In genomic region chr16:56036501-56036900, GRCm38 (mm10) we compare ENCODE assay signal across 8 mouse cellular contexts. TPM values are rescaled to one million over a fixed set of nuclear protein-coding genes. Genes with fewer than 3 reads are reported as not detected.
DNase-seq lines count a peak whose midpoint lies in the region; ATAC-seq and TF ChIP-seq lines count a peak whose summit lies in the region.

No protein-coding gene starts in this region.

- 63% methylated on average over 6 of the region's 6 CpGs for WGBS in neural tube, embryonic 11.5 days
- 56% methylated on average over 6 of the region's 6 CpGs for WGBS in embryonic facial prominence, embryonic 14.5 days
- WGBS in limb, embryonic 12.5 days = 64% methylated on average over 6 of the region's 6 CpGs
- WGBS in stomach, postnatal 0 days = 47% methylated on average over 6 of the region's 6 CpGs

- H3K27me3 ChIP-seq in neural tube, embryonic 11.5 days (ENCODE audit: control insufficient read depth, insufficient read depth, low read length) = no peaks in the 10 kb centered on the region
- H3K27me3 ChIP-seq in embryonic facial prominence, embryonic 14.5 days (replicated peaks; ENCODE audit: control insufficient read depth, insufficient read depth, low read length) = no peaks in the 10 kb centered on the region
- no peaks in the 10 kb centered on the region for H3K27me3 ChIP-seq in limb, embryonic 12.5 days
- H3K27me3 ChIP-seq in stomach, postnatal 0 days (ENCODE audit: control insufficient read depth, insufficient read depth, low read length) = no peaks in the 10 kb centered on the region

- H3K4me2 ChIP-seq in neural tube, embryonic 11.5 days (ENCODE audit: low read depth) = peak overlapping the region; percentile 46
- peak overlapping the region; percentile 80 for H3K4me2 ChIP-seq in embryonic facial prominence, embryonic 14.5 days (ENCODE audit: low read depth, low read length)
- H3K4me2 ChIP-seq in limb, embryonic 12.5 days = peak overlapping the region; percentile 73
- peak overlapping the region; percentile 55 for H3K4me2 ChIP-seq in stomach, postnatal 0 days (replicated peaks; ENCODE audit: low read depth)

- peaks cover 4% of the 10 kb centered on the region for H3K4me1 ChIP-seq in neural tube, embryonic 11.5 days (ENCODE audit: control insufficient read depth, insufficient read depth, low read length)
- peaks cover 9% of the 10 kb centered on the region for H3K4me1 ChIP-seq in embryonic facial prominence, embryonic 14.5 days (ENCODE audit: control insufficient read depth, insufficient read depth, low read length)
- peaks cover 12% of the 10 kb centered on the region for H3K4me1 ChIP-seq in limb, embryonic 12.5 days (replicated peaks)
- H3K4me1 ChIP-seq in stomach, postnatal 0 days (replicated peaks; ENCODE audit: control insufficient read depth, insufficient read depth) = no peaks in the 10 kb centered on the region

- no peak for TF ChIP-seq CTCF in stomach, postnatal 0 days (IDR thresholded peaks at IDR 0.05; ENCODE audit: low read depth)

- peak overlapping the region; percentile 91 for H3K4me3 ChIP-seq in neural tube, embryonic 11.5 days (ENCODE audit: low read depth, low read length)
- peak overlapping the region; percentile 79 for H3K4me3 ChIP-seq in embryonic facial prominence, embryonic 14.5 days (ENCODE audit: low read depth, low read length)
- H3K4me3 ChIP-seq in limb, embryonic 12.5 days (replicated peaks) = peak overlapping the region; percentile 79
- peak overlapping the region; percentile 95 for H3K4me3 ChIP-seq in stomach, postnatal 0 days (ENCODE audit: low read depth, low read length)

- no peak for TF ChIP-seq EP300 in stomach, postnatal 0 days (optimal IDR thresholded peaks at IDR 0.05)

- H3K27ac ChIP-seq in neural tube, embryonic 11.5 days (ENCODE audit: low read depth, low read length) = no peak overlapping the region
- H3K27ac ChIP-seq in embryonic facial prominence, embryonic 14.5 days (replicated peaks; ENCODE audit: low read depth, low read length) = no peak overlapping the region
- H3K27ac ChIP-seq in limb, embryonic 12.5 days = no peak overlapping the region
- H3K27ac ChIP-seq in stomach, postnatal 0 days (replicated peaks) = no peak overlapping the region

- no peak for ATAC-seq in neural tube, embryonic 11.5 days (ENCODE audit: insufficient read depth, low FRiP score, low TSS enrichment)
- ATAC-seq in embryonic facial prominence, embryonic 14.5 days (ENCODE audit: low read depth) = no peak
- no peak for ATAC-seq in limb, embryonic 12.5 days (ENCODE audit: insufficient number of reproducible peaks, insufficient read depth, low FRiP score, low TSS enrichment, low read depth)
- no peak for ATAC-seq in stomach, postnatal 0 days (ENCODE audit: low FRiP score, low TSS enrichment)

- 0 out of 2 replicates have a peak, but pooled peaks cover 2% of the 10 kb centered on the region for H3K36me3 ChIP-seq in neural tube, embryonic 11.5 days (ENCODE audit: control insufficient read depth, insufficient read depth, low read length)
- H3K36me3 ChIP-seq in embryonic facial prominence, embryonic 14.5 days (ENCODE audit: control insufficient read depth, insufficient read depth, low read length) = peaks cover 30% of the 10 kb centered on the region
- peaks cover 39% of the 10 kb centered on the region for H3K36me3 ChIP-seq in limb, embryonic 12.5 days
- no peaks in the 10 kb centered on the region; the same call in 1 of the 2 replicates for H3K36me3 ChIP-seq in stomach, postnatal 0 days (ENCODE audit: control insufficient read depth, insufficient read depth, low read length)

- no peak for DNase-seq in neural tube, embryonic 11.5 days (ENCODE audit: low spot score)
- DNase-seq in neural tube, embryonic 10.5 days (ENCODE audit: extremely low spot score, low spot score) = no peak
- no peak for DNase-seq in embryonic facial prominence, embryonic 14.5 days (ENCODE audit: low spot score)
- DNase-seq in stomach, postnatal 0 days (ENCODE audit: low spot score) = no peak
- no peak for DNase-seq in layer of hippocampus, postnatal 36 days
- no peak for DNase-seq in gastrocnemius, adult 8-10 months (ENCODE audit: low spot score in 2 of 2)
- DNase-seq in kidney, postnatal 36 days = no peak

- H3K9me3 ChIP-seq in neural tube, embryonic 11.5 days (ENCODE audit: control insufficient read depth, low read length) = no peaks in the 10 kb centered on the region
- H3K9me3 ChIP-seq in embryonic facial prominence, embryonic 14.5 days (ENCODE audit: control insufficient read depth, low read length) = no peaks in the 10 kb centered on the region
- H3K9me3 ChIP-seq in limb, embryonic 12.5 days = no peaks in the 10 kb centered on the region
- H3K9me3 ChIP-seq in stomach, postnatal 0 days (ENCODE audit: control insufficient read depth, low read length) = no peaks in the 10 kb centered on the region

- 0 out of 2 replicates have a peak overlapping the region, but pooled peaks have one; percentile 5 for H3K9ac ChIP-seq in neural tube, embryonic 11.5 days (ENCODE audit: low read length)
- H3K9ac ChIP-seq in embryonic facial prominence, embryonic 14.5 days (ENCODE audit: low read depth, low read length) = peak overlapping the region; percentile 95
- H3K9ac ChIP-seq in limb, embryonic 12.5 days (replicated peaks) = peak overlapping the region; percentile 78
- peak overlapping the region; percentile 95 for H3K9ac ChIP-seq in stomach, postnatal 0 days (ENCODE audit: low read length)

RNA-seq across cellular contexts. Expression of gene Trmt10c, which starts 1.1 kb away (rescaled TPM):
- 30.3 and 30.6 TPM in 2 replicates for polyA plus RNA-seq in neural tube, embryonic 11.5 days (2014; fragmentation: Nextera tagmentation; extraction: Ambion mirVana)
- 26.4 and 27.0 TPM in 2 replicates for polyA plus RNA-seq in embryonic facial prominence, embryonic 14.5 days (2014; fragmentation: Nextera tagmentation; extraction: Ambion mirVana)
- 30.3 and 31.0 TPM in 2 replicates for polyA plus RNA-seq in limb, embryonic 12.5 days (2016; fragmentation: Nextera tagmentation; extraction: Ambion mirVana)
- 16.2 and 17.6 TPM in 2 replicates for polyA plus RNA-seq in stomach, postnatal 0 days (2015; fragmentation: Nextera tagmentation; extraction: Ambion mirVana)
- 10 to 100 TPM; 10.3 to 11.4 TPM for total RNA-seq in layer of hippocampus, postnatal 36 days (2021)
- total RNA-seq in gastrocnemius, adult 8-10 months (2022) = 1 to 10 TPM; 8.0 to 8.9 (median 8.4) TPM

RNA-seq across cellular contexts. Expression of gene Pcnp, which starts 7.0 kb away (rescaled TPM):
- polyA plus RNA-seq in neural tube, embryonic 11.5 days (2014; fragmentation: Nextera tagmentation; extraction: Ambion mirVana) = 311 and 312 TPM in 2 replicates
- polyA plus RNA-seq in embryonic facial prominence, embryonic 14.5 days (2014; fragmentation: Nextera tagmentation; extraction: Ambion mirVana) = 220 and 227 TPM in 2 replicates
- 283 and 297 TPM in 2 replicates for polyA plus RNA-seq in limb, embryonic 12.5 days (2016; fragmentation: Nextera tagmentation; extraction: Ambion mirVana)
- 122 and 128 TPM in 2 replicates for polyA plus RNA-seq in stomach, postnatal 0 days (2015; fragmentation: Nextera tagmentation; extraction: Ambion mirVana)
- total RNA-seq in layer of hippocampus, postnatal 36 days (2021) = 100 to 1,000 TPM; 153 to 157 TPM
- 10 to 100 TPM; 54.8 to 66.4 (median 63.5) TPM for total RNA-seq in gastrocnemius, adult 8-10 months (2022)

RNA-seq across cellular contexts. Expression of gene Senp7, which starts 11.6 kb away (rescaled TPM):
- polyA plus RNA-seq in neural tube, embryonic 11.5 days (2014; fragmentation: Nextera tagmentation; extraction: Ambion mirVana) = 41.7 and 42.5 TPM in 2 replicates
- 30.6 and 31.5 TPM in 2 replicates for polyA plus RNA-seq in embryonic facial prominence, embryonic 14.5 days (2014; fragmentation: Nextera tagmentation; extraction: Ambion mirVana)
- polyA plus RNA-seq in limb, embryonic 12.5 days (2016; fragmentation: Nextera tagmentation; extraction: Ambion mirVana) = 39.2 and 43.1 TPM in 2 replicates
- 11.0 and 12.6 TPM in 2 replicates for polyA plus RNA-seq in stomach, postnatal 0 days (2015; fragmentation: Nextera tagmentation; extraction: Ambion mirVana)
- total RNA-seq in layer of hippocampus, postnatal 36 days (2021) = 10 to 100 TPM; 50.3 to 51.2 TPM
- total RNA-seq in gastrocnemius, adult 8-10 months (2022) = 10 to 100 TPM in 1 of 4 experiments, 1 to 10 TPM in 3; 8.3 to 10.5 (median 9.3) TPM

Comparison
In these comparisons a context has a peak if more than half of its experiments do, and no peak if none do; other contexts are left out.
1. H3K9ac ChIP-seq: peak in every context shown above with its lines; median percentile 95 in embryonic facial prominence, embryonic 14.5 days; 95 in stomach, postnatal 0 days; 78 in limb, embryonic 12.5 days; 5 in neural tube, embryonic 11.5 days.